Mouse (Mus musculus): ENCODE results near the gene Snap47. TPM values are rescaled to one million over a fixed set of nuclear protein-coding genes. Genes with fewer than 3 reads are reported as not detected.

Snap47 gene
- polyA plus RNA-seq, 1 experiment from 2014 or later: 96.7 TPM

DNA sequence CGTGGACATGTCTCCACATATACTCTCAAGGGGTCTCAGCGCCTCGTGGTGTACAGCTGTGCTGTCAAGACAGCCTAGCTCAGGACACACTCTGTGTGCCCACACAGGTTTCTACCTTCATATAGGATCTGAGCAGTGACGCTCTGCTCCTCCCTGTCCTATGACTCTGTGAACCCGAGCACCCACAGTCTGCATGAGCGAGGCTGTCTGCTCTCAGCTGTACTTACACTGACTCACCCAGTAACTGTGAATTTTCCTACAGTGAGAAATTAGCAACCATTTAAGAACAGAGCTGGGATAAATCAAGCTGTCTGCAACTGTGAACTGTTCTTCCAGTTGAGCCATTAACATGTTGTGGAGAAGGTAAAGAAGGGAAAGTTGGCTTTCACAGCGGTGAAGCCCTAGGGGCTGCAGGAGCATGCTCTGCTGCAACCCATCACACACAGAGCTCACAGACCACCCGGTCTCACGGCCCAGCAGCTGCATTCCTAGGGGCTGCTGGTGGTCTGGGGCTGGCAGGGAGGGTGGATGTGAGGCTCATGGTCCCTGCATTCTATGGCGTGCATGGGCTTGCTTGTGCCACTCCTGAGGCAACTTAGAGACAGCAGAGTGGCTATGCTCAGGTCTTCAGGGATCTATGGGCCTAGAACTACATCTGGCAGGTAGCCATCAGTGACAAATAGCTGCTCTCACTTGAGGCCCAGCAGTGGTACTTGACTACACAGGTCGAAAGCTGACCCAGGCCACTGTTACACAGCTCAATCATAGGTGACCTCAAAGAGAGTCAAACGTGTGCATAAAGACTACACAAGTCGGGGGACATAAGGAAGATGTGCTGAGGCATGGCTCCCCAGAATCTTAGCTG is 37.8 kb downstream of the Snap47 start:
- Histone ChIP-seq H3K4me3 (ENCODE audit: low read depth, low read length) (no peak overlapping the region), H3K27me3 (replicated peaks; ENCODE audit: control insufficient read depth, insufficient read depth, low read length) (no peaks in the 10 kb centered on the region), H3K9ac (ENCODE audit: low read length) (no peak overlapping the region), H3K4me2 (ENCODE audit: low read length) (no peak overlapping the region), H3K36me3 (ENCODE audit: control insufficient read depth, insufficient read depth, low read length) (peaks cover 29% of the 10 kb centered on the region), H3K9me3 (ENCODE audit: control insufficient read depth, low read length) (no peaks in the 10 kb centered on the region), H3K27ac (ENCODE audit: low read depth) (no peak overlapping the region), H3K4me1 (replicated peaks; ENCODE audit: control insufficient read depth, insufficient read depth, low read length) (no peaks in the 10 kb centered on the region)
- ATAC-seq (replicated peaks; ENCODE audit: low FRiP score, low TSS enrichment, low read depth): no peak
- WGBS: 66% methylated on average over 13 of the region's 13 CpGs
- no peak for DNase-seq (ENCODE audit: low spot score)

- Histone ChIP-seq H3K27ac (ENCODE audit: low read depth) (no peak overlapping the region), H3K27me3 (replicated peaks; ENCODE audit: control insufficient read depth, insufficient read depth, low read length) (no peaks in the 10 kb centered on the region), H3K4me1 (replicated peaks; ENCODE audit: control insufficient read depth, insufficient read depth, low read length) (no peaks in the 10 kb centered on the region), H3K4me2 (ENCODE audit: low read length) (no peak overlapping the region), H3K36me3 (ENCODE audit: control insufficient read depth, insufficient read depth, low read length) (peaks cover 33% of the 10 kb centered on the region; the same call in 1 of the 2 replicates), H3K9me3 (ENCODE audit: control insufficient read depth, low read length) (no peaks in the 10 kb centered on the region), H3K4me3 (ENCODE audit: low read depth, low read length) (no peak overlapping the region), H3K9ac (ENCODE audit: low read length) (no peak overlapping the region)
- 87% methylated on average over 6 of the region's 6 CpGs for WGBS
- ATAC-seq (replicated peaks; ENCODE audit: low FRiP score, low TSS enrichment, low read depth): no peak
- no peak for DNase-seq (ENCODE audit: low spot score)
Measured at GRCm38 (mm10) chr11:59412058-59412457, 38.9 kb downstream of the Snap47 start.

- no peak overlapping the region for H3K4me2 ChIP-seq (ENCODE audit: low read length)
- no peak overlapping the region for H3K27ac ChIP-seq (ENCODE audit: low read depth)
- DNase-seq (ENCODE audit: low spot score) (no peak), ATAC-seq (replicated peaks; ENCODE audit: low FRiP score, low TSS enrichment, low read depth) (no peak)
- no peaks in the 10 kb centered on the region for H3K27me3 ChIP-seq (replicated peaks; ENCODE audit: control insufficient read depth, insufficient read depth, low read length)
- no peaks in the 10 kb centered on the region for H3K9me3 ChIP-seq (ENCODE audit: control insufficient read depth, low read length)
- peaks cover 38% of the 10 kb centered on the region for H3K36me3 ChIP-seq (ENCODE audit: control insufficient read depth, insufficient read depth, low read length)
- no peaks in the 10 kb centered on the region for H3K4me1 ChIP-seq (replicated peaks; ENCODE audit: control insufficient read depth, insufficient read depth, low read length)
- H3K9ac ChIP-seq (ENCODE audit: low read length): no peak overlapping the region
- no peak overlapping the region for H3K4me3 ChIP-seq (ENCODE audit: low read depth, low read length)
- 74% methylated on average over 2 of the region's 2 CpGs for WGBS
Measured at GRCm38 (mm10) chr11:59410851-59411250, 40.1 kb downstream of the Snap47 start.

DNA sequence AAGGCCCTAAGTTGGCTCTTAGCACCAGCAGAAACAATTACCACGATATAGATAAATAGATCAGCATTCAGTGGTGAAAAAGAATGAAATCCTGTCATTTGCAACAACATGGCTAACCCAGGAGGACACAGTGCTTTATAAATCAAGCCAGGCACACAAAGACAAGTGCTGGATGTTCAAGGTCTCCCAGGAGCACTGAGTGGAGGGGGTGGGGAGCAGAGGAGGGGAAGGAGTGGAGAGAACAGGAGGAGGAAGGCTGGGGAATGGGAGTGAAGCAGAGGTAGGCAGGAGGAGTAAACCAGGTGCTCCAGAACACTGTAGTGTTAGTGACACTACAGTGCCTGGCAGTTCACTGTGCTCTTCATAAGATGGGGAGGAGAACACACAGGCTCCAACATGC is 45.2 kb downstream of the Snap47 start:
- no peaks in the 10 kb centered on the region for H3K9me3 ChIP-seq (ENCODE audit: control insufficient read depth, low read length)
- no peak overlapping the region for H3K27ac ChIP-seq (ENCODE audit: low read depth)
- H3K27me3 ChIP-seq (replicated peaks; ENCODE audit: control insufficient read depth, insufficient read depth, low read length): no peaks in the 10 kb centered on the region
- 88% methylated on average over 1 of the region's 1 CpGs for WGBS
- no peaks in the 10 kb centered on the region for H3K4me1 ChIP-seq (replicated peaks; ENCODE audit: control insufficient read depth, insufficient read depth, low read length)
- no peak for DNase-seq (ENCODE audit: low spot score)
- H3K4me2 ChIP-seq (ENCODE audit: low read length): no peak overlapping the region
- no peak overlapping the region for H3K4me3 ChIP-seq (ENCODE audit: low read depth, low read length)
- ATAC-seq (replicated peaks; ENCODE audit: low FRiP score, low TSS enrichment, low read depth): no peak
- peaks cover 30% of the 10 kb centered on the region for H3K36me3 ChIP-seq (ENCODE audit: control insufficient read depth, insufficient read depth, low read length)
- no peak overlapping the region for H3K9ac ChIP-seq (ENCODE audit: low read length)

DNA sequence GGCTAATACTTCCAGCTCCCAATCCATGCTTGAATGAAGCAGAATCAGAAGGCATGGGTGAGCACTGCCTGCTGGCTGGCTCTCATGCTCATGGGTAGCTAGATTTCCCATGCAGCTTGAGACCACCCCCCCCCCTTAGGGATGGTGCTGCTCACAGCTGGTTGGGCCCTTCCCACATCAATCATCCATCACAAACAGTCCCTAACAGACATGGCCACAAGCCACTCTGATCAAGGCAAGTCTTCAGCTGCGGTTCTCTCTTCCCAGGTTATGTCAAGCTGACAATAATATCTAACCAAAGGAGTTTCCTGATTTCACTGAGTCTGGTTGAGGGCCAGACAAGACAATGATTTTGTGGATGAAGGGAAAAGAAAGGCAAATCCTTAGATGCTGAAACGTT is 50.1 kb downstream of the Snap47 start:
- no peak for DNase-seq (ENCODE audit: low spot score)
- Histone ChIP-seq H3K4me1 (replicated peaks; ENCODE audit: control insufficient read depth, insufficient read depth, low read length) (no peaks in the 10 kb centered on the region; the same call in 1 of the 2 replicates), H3K27me3 (replicated peaks; ENCODE audit: control insufficient read depth, insufficient read depth, low read length) (no peaks in the 10 kb centered on the region), H3K4me3 (ENCODE audit: low read depth, low read length) (no peak overlapping the region), H3K4me2 (ENCODE audit: low read length) (no peak overlapping the region), H3K9me3 (ENCODE audit: control insufficient read depth, low read length) (no peaks in the 10 kb centered on the region), H3K9ac (ENCODE audit: low read length) (no peak overlapping the region), H3K27ac (ENCODE audit: low read depth) (no peak overlapping the region), H3K36me3 (ENCODE audit: control insufficient read depth, insufficient read depth, low read length) (peaks cover 6% of the 10 kb centered on the region; the same call in 1 of the 2 replicates)
- no peak for ATAC-seq (replicated peaks; ENCODE audit: low FRiP score, low TSS enrichment, low read depth)
- 71% methylated on average over 2 of the region's 2 CpGs for WGBS

DNA sequence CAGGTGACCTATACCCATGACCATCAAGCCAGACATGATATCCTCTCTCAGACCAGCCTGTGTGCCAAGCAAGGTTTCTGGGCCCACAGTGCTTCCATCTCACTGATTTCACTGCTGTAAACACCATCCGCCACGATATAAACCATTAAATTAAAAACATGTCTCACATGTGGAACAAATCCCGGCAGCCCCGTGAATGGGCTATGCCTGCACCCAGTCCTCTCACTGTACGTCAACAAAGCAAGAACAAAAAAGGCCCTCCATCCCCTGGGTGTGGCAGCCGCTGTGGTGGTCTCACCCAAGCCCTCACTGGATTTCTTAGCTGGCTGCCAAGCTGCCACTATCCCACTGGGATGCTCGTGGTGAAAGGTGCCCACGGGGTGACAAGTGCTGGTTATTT is 51.2 kb downstream of the Snap47 start:
- ATAC-seq (replicated peaks; ENCODE audit: low FRiP score, low TSS enrichment, low read depth): no peak
- Histone ChIP-seq H3K27ac (ENCODE audit: low read depth) (no peak overlapping the region), H3K9me3 (ENCODE audit: control insufficient read depth, low read length) (no peaks in the 10 kb centered on the region), H3K27me3 (replicated peaks; ENCODE audit: control insufficient read depth, insufficient read depth, low read length) (no peaks in the 10 kb centered on the region), H3K4me2 (ENCODE audit: low read length) (no peak overlapping the region), H3K36me3 (ENCODE audit: control insufficient read depth, insufficient read depth, low read length) (no peaks in the 10 kb centered on the region), H3K4me3 (ENCODE audit: low read depth, low read length) (no peak overlapping the region), H3K4me1 (replicated peaks; ENCODE audit: control insufficient read depth, insufficient read depth, low read length) (peaks cover under 1% of the 10 kb centered on the region; the same call in 1 of the 2 replicates), H3K9ac (ENCODE audit: low read length) (no peak overlapping the region)
- WGBS: 61% methylated on average over 8 of the region's 8 CpGs
- DNase-seq (ENCODE audit: low spot score): no peak

DNA sequence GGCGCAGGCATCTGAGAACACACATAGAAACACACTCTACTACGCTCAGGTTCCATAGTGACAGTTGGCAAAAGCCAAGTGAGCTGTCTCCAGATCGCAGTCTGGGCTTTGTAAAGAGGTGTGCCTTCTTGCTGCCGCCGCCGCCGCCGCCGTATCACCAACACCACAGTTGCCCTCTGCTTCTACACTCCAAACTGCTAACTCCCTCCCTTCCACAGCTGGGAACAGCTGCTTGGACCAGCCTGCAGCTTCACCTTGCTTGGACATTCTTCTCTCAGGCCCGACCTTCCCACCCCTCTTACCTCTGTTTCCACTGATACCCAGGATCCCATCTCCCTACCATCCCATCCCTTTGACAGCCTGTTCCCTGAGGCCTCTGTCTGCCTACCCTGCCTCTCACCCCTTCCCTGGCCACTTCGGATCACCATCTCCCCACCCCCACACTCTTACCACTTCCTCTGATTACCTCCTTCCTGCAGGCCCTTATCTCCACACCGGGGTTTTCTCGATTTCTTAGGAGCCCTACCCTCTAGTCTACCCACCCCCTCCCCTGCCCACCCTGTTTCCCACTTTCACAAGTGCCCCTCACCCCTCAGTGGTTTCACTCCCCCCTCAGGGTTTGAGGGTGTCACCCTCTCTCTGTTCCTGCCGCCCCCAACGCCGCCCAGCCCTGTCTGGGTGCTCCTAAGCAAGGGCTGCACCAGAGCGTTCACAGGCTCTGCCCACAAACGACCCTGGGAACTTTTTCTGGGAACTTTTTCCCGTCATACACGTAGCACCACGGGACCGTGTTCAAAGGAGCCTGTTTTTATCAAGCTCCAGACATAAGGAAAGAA is 53.2 kb downstream of the Snap47 start:
- Histone ChIP-seq H3K4me1 (replicated peaks; ENCODE audit: control insufficient read depth, insufficient read depth, low read length) (peaks cover 8% of the 10 kb centered on the region; the same call in 1 of the 2 replicates), H3K4me3 (ENCODE audit: low read depth, low read length) (no peak overlapping the region), H3K36me3 (ENCODE audit: control insufficient read depth, insufficient read depth, low read length) (no peaks in the 10 kb centered on the region), H3K4me2 (ENCODE audit: low read length) (no peak overlapping the region; the same call in 1 of the 2 replicates), H3K9ac (ENCODE audit: low read length) (no peak overlapping the region), H3K27me3 (replicated peaks; ENCODE audit: control insufficient read depth, insufficient read depth, low read length) (no peaks in the 10 kb centered on the region), H3K27ac (ENCODE audit: low read depth) (no peak overlapping the region), H3K9me3 (ENCODE audit: control insufficient read depth, low read length) (no peaks in the 10 kb centered on the region)
- DNase-seq (ENCODE audit: low spot score) (no peak), ATAC-seq (replicated peaks; ENCODE audit: low FRiP score, low TSS enrichment, low read depth) (no peak)
- WGBS: 47% methylated on average over 22 of the region's 22 CpGs

DNA sequence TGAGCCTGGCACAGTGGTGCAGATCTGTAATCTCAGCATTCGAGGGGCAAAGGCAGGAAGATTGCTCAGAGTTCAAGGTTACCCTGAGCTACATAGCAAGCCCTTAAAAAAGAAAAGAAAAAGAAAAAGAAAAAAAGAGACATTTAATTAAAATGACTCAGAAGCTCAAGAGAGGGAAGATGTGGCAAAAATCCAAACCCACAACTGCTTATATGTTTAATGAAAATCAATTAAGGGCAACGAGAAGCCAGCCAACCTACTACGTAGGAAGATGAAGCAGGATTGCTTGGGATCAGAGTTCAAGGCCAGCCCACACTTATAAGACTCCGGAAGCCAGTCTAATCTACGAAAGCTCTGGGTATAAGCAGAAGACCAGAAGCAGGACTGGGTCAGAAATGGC is 56.5 kb downstream of the Snap47 start:
- WGBS: 77% methylated on average over 5 of the region's 5 CpGs
- Histone ChIP-seq H3K4me1 (replicated peaks; ENCODE audit: control insufficient read depth, insufficient read depth, low read length) (peaks cover 11% of the 10 kb centered on the region), H3K27ac (ENCODE audit: low read depth) (no peak overlapping the region), H3K9me3 (ENCODE audit: control insufficient read depth, low read length) (no peaks in the 10 kb centered on the region), H3K36me3 (ENCODE audit: control insufficient read depth, insufficient read depth, low read length) (no peaks in the 10 kb centered on the region), H3K9ac (ENCODE audit: low read length) (no peak overlapping the region), H3K4me2 (ENCODE audit: low read length) (no peak overlapping the region), H3K4me3 (ENCODE audit: low read depth, low read length) (no peak overlapping the region), H3K27me3 (replicated peaks; ENCODE audit: control insufficient read depth, insufficient read depth, low read length) (no peaks in the 10 kb centered on the region)
- ATAC-seq (replicated peaks; ENCODE audit: low FRiP score, low TSS enrichment, low read depth): no peak
- DNase-seq (ENCODE audit: low spot score): no peak

All from intestine, embryonic 14.5 days (tissue).